Mouse (Mus musculus) midbrain, embryonic 13.5 days (tissue): ENCODE data around the gene Fam129c. TPM values are rescaled to one million over a fixed set of nuclear protein-coding genes. Genes with fewer than 3 reads are reported as not detected.

Source experiments
- ATAC-seq: fragments of 200-750 bp; cut with Nextera tagmentation; 2 replicates; pipeline ENCODE4 v1.8.0; 2017; ENCODE audit warnings: mild to moderate bottlenecking, moderate TSS enrichment, moderate library complexity
- H3K27ac ChIP-seq: fragments of 300-500 bp; sonication (generic); 2 replicates; pipeline ENCODE4 v1.5.1; 2015; ENCODE audit warnings: inconsistent platforms, mild to moderate bottlenecking, moderate library complexity
- H3K27me3 ChIP-seq: fragments of 300-500 bp; sonication (generic); 2 replicates; pipeline ENCODE4 v1.6.1; 2015; ENCODE audit warnings: mild to moderate bottlenecking, inconsistent platforms
- H3K36me3 ChIP-seq: fragments of 300-500 bp; sonication (generic); 2 replicates; pipeline ENCODE4 v1.6.1; 2015; ENCODE audit warnings: mild to moderate bottlenecking, inconsistent platforms
- H3K4me1 ChIP-seq: fragments of 300-500 bp; sonication (generic); replicated peaks from 2 replicates; pipeline ENCODE4 v1.6.1; 2015; ENCODE audit warnings: inconsistent platforms
- H3K4me2 ChIP-seq: fragments of 300-500 bp; sonication (generic); replicated peaks from 2 replicates; pipeline ENCODE4 v1.6.1; 2015; ENCODE audit warnings: moderate library complexity, mild to moderate bottlenecking, inconsistent platforms
- H3K4me3 ChIP-seq: fragments of 300-500 bp; sonication (generic); replicated peaks from 2 replicates; pipeline ENCODE4 v1.5.1; 2015; ENCODE audit warnings: mild to moderate bottlenecking, inconsistent platforms
- H3K9ac ChIP-seq: fragments of 300-500 bp; sonication (generic); replicated peaks from 2 replicates; pipeline ENCODE4 v1.6.1; 2015; ENCODE audit warnings: mild to moderate bottlenecking, inconsistent platforms
- H3K9me3 ChIP-seq: fragments of 300-500 bp; sonication (generic); 2 replicates; pipeline ENCODE4 v1.6.1; 2016; ENCODE audit warnings: mild to moderate bottlenecking, inconsistent platforms
- WGBS: fragments of 180-500 bp; shearing (Covaris S2); methylation state at CpG from one replicate; pipeline ENCODE4 v1.1.7; 2015; 5-methylcytosine and 5-hydroxymethylcytosine counted together
- microRNA-seq: library from miRNA; unstranded; fragments of <30 nt; microRNA quantifications from one replicate; pipeline ENCODE4, GENCODE M21; 2016
- polyA plus RNA-seq: library from polyadenylated mRNA; unstranded; fragments of >200 nt; fragmentation: Nextera tagmentation; extraction: Ambion mirVana; gene quantifications from 2 replicates; pipeline ENCODE4 v1.2.1, GENCODE M21; 2015

The Fam129c gene
- polyA plus RNA-seq, 1 experiment from 2014 or later, result 7.5 TPM

DNA sequence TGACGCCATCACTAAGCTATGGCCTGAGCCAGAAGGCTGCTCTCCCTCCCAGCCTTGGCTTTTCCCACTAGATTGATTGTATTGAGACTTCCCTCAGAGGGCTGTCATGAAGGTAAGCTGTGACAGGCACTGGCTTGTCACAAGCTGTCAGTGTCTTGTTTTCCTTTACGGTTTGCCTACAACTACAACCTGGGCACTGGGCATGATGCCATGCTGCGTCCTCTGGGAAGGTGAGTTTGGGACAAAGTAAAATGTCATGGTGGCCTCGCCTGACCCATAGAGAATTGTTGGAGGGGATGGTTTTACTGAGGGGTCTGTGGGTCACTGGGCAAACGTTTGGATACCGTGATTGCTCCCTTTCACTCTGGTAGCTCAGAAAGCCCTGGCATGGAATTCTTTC, 40.9 kb downstream of the Fam129c start:
- ATAC-seq, result no peak
- Histone ChIP-seq H3K9ac (no peak overlapping the region), H3K4me3 (no peak overlapping the region)

DNA sequence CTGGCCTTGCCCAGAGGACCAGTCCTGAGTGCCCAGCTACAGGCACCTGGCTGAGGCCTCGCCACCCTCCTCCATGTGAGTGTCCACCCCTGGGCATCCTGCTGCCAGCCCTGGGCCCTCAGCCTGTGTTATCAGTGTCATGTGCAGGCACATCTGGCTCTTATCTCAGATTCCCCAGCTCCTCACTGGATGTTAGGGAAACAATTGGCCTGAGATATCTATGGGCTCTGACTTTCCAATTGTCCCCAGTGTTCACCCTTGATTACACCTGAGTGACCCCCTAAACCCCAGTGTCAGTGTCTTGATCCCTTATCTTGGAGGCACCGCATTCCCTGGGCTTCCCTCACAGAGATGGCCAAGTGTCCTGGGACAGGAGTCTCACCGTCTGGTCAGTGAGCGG, 41.9 kb downstream of the Fam129c start:
- Histone ChIP-seq H3K4me1 (peaks cover 5% of the 10 kb centered on the region), H3K9me3 (no peaks in the 10 kb centered on the region), H3K27me3 (peaks cover 29% of the 10 kb centered on the region), H3K27ac (no peak overlapping the region), H3K9ac (no peak overlapping the region), H3K4me2 (no peak overlapping the region), H3K36me3 (peaks cover 47% of the 10 kb centered on the region), H3K4me3 (no peak overlapping the region)
- ATAC-seq, result no peak
- 93% methylated on average over 4 of the region's 4 CpGs for WGBS

More for the DNA sequence above, 40.9 kb downstream of the Fam129c start:
- WGBS, result 76% methylated on average over 6 of the region's 6 CpGs
- Histone ChIP-seq H3K9me3 (no peaks in the 10 kb centered on the region), H3K27ac (no peak overlapping the region), H3K4me1 (peaks cover 8% of the 10 kb centered on the region), H3K27me3 (peaks cover 37% of the 10 kb centered on the region), H3K4me2 (no peak overlapping the region), H3K36me3 (peaks cover 39% of the 10 kb centered on the region)

DNA sequence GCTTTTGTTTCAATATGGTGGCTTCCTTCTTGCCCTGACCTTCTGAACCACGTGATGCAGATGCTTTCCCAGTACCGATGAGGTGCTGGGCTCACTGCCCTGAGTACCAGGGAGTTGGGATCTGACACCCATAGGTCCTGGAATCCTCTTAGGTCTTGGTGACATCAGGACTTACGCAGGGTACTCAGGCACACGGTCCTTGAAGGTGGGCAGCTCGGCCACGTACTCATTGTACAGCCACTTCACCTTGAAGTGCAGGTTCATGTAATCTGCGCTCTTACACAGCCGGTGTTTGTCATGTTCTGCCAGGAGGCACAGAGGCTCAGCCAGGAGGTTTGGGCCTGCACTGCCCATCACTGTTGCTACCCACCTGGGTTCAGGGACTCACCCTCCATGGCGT, 48.1 kb downstream of the Fam129c start:
- Histone ChIP-seq H3K4me2 (no peak overlapping the region), H3K4me3 (no peak overlapping the region), H3K36me3 (peaks cover 82% of the 10 kb centered on the region), H3K9me3 (no peaks in the 10 kb centered on the region), H3K27me3 (no peaks in the 10 kb centered on the region), H3K4me1 (no peaks in the 10 kb centered on the region), H3K27ac (no peak overlapping the region), H3K9ac (no peak overlapping the region)
- WGBS, result 83% methylated on average over 9 of the region's 9 CpGs
- ATAC-seq, result no peak

DNA sequence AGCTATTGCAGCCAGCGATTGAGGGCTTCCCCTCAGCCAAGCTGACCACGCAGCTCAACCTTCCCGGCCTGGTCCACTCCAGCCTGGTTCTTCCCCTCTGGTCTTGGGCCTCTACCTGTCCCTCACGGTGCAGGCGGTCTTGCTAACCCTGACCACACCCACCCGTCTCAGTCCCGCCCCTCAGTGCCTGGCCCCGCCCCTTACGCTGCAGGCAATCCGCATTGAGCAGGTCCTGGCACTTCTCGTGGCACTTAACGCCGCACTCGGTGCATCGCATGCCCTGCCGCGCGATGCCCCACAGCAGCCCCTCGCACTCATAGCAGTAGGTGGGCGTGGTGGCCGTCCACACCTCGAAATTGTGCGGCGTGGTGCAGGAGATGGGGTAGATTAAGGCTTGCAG, 57.2 kb downstream of the Fam129c start:
- peak; percentile 49; the same call in 1 of the 2 replicates for ATAC-seq
- H3K9ac ChIP-seq, result 0 out of 2 replicates have a peak overlapping the region, but pooled peaks have one; percentile 23
- H3K4me2 ChIP-seq, result peak overlapping the region; percentile 40
- peak overlapping the region; percentile 20 for H3K4me3 ChIP-seq
- peaks cover 8% of the 10 kb centered on the region for H3K4me1 ChIP-seq
- H3K9me3 ChIP-seq, result no peaks in the 10 kb centered on the region
- H3K36me3 ChIP-seq, result peaks cover 72% of the 10 kb centered on the region
- under 1% methylated on average over 24 of the region's 24 CpGs for WGBS
- H3K27ac ChIP-seq, result no peak overlapping the region
- H3K27me3 ChIP-seq, result peaks cover 68% of the 10 kb centered on the region

Small RNAs within 50 kb of the gene (microRNA-seq; reads per million reads assigned to microRNA genes)
- gene Mir6769b, result 2.5 reads per million, percentile 7 among the genes with 10 or more reads in this experiment

Other genes starting within 250 kb of the Fam129c start
- gene Use1, start 230.8 kb upstream of the Fam129c start, polyA plus RNA-seq, result 108 and 109 TPM in 2 replicates
- 4.9 and 5.3 TPM in 2 replicates for gene Ocel1, start 226.3 kb upstream of the Fam129c start, polyA plus RNA-seq
- gene Nr2f6, start 215.7 kb upstream of the Fam129c start, polyA plus RNA-seq, result 17.0 and 21.7 TPM in 2 replicates
- 4.8 and 5.4 TPM in 2 replicates for gene Ushbp1, start 201.8 kb upstream of the Fam129c start, polyA plus RNA-seq
- gene Babam1, start 200.8 kb upstream of the Fam129c start, polyA plus RNA-seq, result 83.7 and 96.9 TPM in 2 replicates
- gene Ankle1, start 191.6 kb upstream of the Fam129c start, polyA plus RNA-seq, result 14.9 and 16.1 TPM in 2 replicates
- 114 and 133 TPM in 2 replicates for gene Abhd8, start 134.0 kb upstream of the Fam129c start, polyA plus RNA-seq
- gene Mrpl34, start 132.7 kb upstream of the Fam129c start, polyA plus RNA-seq, result 242 TPM in 2 replicates
- gene Dda1, start 128.4 kb upstream of the Fam129c start, polyA plus RNA-seq, result 197 TPM in 2 replicates
- 5.3 and 9.3 TPM in 2 replicates for gene Ano8, start 111.7 kb upstream of the Fam129c start, polyA plus RNA-seq
- 11.6 and 13.2 TPM in 2 replicates for gene Gtpbp3, start 109.5 kb upstream of the Fam129c start, polyA plus RNA-seq
- 8.0 and 10.2 TPM in 2 replicates for gene Plvap, start 85.9 kb upstream of the Fam129c start, polyA plus RNA-seq
- gene Ccdc194, start 71.9 kb upstream of the Fam129c start, polyA plus RNA-seq, result 0.11 TPM in 1 of 2 replicates, not detected in the other
- gene Bst2, start 60.2 kb upstream of the Fam129c start, polyA plus RNA-seq, result 9.8 and 10.9 TPM in 2 replicates
- gene Mvb12a, start 54.7 kb upstream of the Fam129c start, polyA plus RNA-seq, result 51.7 and 62.3 TPM in 2 replicates
- not detected in 2 replicates for gene Tmem221, start 38.8 kb upstream of the Fam129c start, polyA plus RNA-seq
- not detected in 2 replicates for gene Nxnl1, start 31.0 kb upstream of the Fam129c start, polyA plus RNA-seq
- gene Slc27a1, start 28.8 kb upstream of the Fam129c start, polyA plus RNA-seq, result 53.7 and 58.7 TPM in 2 replicates
- 201 and 208 TPM in 2 replicates for gene Pgls, start 5.5 kb upstream of the Fam129c start, polyA plus RNA-seq
- gene Colgalt1, start 13.3 kb downstream of the Fam129c start, polyA plus RNA-seq, result 51.1 and 51.3 TPM in 2 replicates
- gene Unc13a, start 74.1 kb downstream of the Fam129c start, polyA plus RNA-seq, result 17.1 and 18.5 TPM in 2 replicates
- 2.5 and 2.7 TPM in 2 replicates for gene Jak3, start 78.6 kb downstream of the Fam129c start, polyA plus RNA-seq
- 0.70 and 0.79 TPM in 2 replicates for gene Insl3, start 91.6 kb downstream of the Fam129c start, polyA plus RNA-seq
- 0.28 and 0.31 TPM in 2 replicates for gene B3gnt3, start 104.1 kb downstream of the Fam129c start, polyA plus RNA-seq
- gene Fcho1, start 128.1 kb downstream of the Fam129c start, polyA plus RNA-seq, result 63.9 and 65.5 TPM in 2 replicates